Mouse (Mus musculus) megakaryocyte, adult 5-6 weeks (primary cell): ENCODE results near the gene Nt5c. TPM values are rescaled to one million over a fixed set of nuclear protein-coding genes. Genes with fewer than 3 reads are reported as not detected.
"Not testable (repeated sequence)": the region's sequence is repeated elsewhere in the genome, so short reads cannot be mapped to it uniquely, and the experiment has no call there.

Experiments used
- ATAC-seq: 2 replicates; pipeline ENCODE4 v1.8.0; 2016; ENCODE audit warnings: mild to moderate bottlenecking, inconsistent platforms; ENCODE audit not compliant: poor library complexity, severe bottlenecking
- total RNA-seq, 2 experiments: library from RNA; stranded (forward) in 1 of 2; stranded (reverse) in 1 of 2; fragments of 153-499, 151-499 nt in 1 of 2; fragments of 221-1000, 200-1000 nt in 1 of 2; gene quantifications; 2 replicates each; pipeline versions ENCODE4 v1.2.3 to v1.2.4; 2015 to 2017

Gene Nt5c
- 80.9 and 84.8 TPM in 2 replicates for total RNA-seq (2015)
- 104 and 113 TPM in 2 replicates for total RNA-seq (2017)

DNA sequence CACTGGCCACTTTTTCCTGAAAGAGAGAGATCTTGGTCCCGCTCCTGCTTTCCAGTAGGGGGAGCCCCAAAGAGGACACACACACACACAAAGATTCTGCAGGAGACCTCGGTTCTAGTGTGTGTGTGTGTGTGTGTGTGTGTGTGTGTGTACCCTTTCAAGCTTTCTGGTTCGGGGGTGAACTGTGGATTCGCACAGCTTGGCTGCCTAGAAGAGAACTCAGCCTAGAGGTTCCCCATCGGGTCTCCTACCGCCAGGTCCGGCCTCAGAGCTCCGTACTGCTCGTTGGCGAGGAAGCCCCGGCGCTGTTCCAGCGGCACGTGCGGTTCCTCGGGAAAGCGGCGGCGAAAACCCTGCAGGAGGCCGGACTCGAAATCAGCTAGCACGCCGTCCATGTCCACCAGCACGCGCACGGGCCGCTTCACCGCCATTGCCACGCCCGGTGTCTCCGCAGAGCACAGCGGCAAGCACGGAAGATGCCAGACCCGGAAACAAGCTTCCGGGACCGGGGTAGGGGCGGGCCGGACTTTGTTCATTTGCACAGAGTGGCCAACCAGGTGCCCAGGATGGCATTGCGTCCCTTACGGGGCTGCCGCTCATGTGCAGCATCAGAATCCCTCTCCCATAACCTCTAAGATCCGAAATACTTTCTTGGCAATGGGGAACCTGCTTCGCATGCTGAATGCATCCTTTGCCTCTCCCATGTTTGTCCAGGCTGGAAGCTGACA, at the start of gene Nt5c:
Gene Nt5c, minus strand, starts transcription at position 507 of the 728 bp plus-strand sequence.
- ATAC-seq: peak; percentile 98

DNA sequence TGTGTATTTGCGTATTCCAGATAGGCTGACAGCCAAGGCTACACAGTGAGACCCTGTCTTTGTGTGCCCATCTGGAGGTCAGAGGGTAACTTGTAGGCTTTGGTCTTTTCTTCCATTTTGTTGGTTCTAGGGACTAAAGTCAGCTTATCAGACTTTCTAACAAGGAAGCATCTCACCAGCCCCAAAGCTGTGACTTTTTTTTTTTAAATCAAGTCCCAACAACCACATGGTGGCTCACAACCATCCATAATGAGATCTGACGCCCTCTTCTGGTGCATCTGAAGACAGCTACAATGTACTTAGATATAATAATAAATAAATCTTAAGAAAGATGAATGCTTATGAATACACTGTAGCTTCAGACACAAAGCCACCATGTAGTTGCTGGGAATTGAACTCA, 46.4 kb upstream of the Nt5c start:
- ATAC-seq: no peak

DNA sequence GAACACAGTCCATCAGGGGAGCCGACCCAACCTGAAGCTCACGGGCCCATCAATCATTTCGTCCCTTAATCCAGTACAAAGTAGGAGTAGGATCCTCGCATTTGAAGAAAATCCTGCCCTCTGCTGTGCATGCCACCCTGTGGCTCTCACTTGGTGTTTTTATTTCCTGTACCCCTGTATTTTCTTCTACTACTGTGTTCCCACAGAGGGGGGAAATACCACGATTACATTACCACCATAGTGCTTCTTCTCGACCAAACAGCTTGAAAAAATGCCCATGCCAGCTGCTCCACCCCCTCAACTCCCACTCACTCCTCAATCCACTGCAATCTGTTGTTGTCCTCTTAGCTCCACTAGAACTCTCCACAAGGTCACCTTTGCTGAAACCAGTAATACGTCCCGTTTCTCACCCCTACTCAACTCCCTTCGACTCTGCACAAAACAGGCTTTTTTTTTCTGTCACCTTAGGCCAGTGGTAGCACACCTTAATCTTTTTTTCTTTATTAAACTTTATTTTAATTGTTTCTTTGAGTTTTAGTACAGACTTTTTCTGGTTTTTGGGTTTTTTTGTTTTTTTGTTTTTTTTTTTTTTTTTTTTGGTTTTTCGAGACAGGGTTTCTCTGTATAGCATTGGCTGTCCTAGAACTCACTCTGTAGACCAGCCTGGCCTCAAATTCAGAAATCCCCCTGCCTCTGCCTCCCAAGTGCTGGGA, 45.4 kb upstream of the Nt5c start:
- no peak for ATAC-seq

DNA sequence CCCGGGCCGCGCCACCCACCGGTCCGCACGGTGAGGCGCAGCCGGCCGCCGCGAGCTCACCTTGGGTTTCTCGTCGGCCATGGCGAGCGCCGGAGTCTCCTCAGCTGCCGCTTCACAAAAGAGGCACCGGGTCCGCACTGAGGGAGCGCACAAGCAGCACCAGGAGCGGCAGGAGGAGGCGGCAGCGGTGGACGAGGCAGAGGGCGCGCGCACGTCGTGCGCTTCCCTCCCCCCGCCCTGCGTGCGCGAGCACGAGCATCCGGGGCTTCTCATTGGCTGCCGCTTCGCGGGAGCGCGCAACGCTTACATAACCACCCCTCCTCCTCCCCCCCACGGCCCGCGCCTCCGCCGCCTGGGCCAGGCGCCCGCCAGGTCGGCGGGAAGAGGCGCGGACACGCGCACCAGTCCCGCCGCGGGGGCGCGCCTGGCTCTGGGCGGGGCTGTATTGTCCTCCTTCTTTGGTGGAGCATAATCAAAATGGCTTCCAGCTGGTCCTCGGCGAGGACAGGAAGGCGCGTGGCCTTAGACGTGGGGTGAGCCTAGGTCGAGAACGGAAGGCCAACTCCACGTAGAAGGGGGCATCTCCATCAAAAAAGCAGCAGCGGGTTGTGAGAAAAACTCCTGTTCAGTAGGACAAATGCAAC, 44.5 kb upstream of the Nt5c start, which contains the start of gene Sumo2:
Gene Sumo2, minus strand, starts transcription at position 239 of the 644 bp plus-strand sequence.
- ATAC-seq: peak; percentile 98

DNA sequence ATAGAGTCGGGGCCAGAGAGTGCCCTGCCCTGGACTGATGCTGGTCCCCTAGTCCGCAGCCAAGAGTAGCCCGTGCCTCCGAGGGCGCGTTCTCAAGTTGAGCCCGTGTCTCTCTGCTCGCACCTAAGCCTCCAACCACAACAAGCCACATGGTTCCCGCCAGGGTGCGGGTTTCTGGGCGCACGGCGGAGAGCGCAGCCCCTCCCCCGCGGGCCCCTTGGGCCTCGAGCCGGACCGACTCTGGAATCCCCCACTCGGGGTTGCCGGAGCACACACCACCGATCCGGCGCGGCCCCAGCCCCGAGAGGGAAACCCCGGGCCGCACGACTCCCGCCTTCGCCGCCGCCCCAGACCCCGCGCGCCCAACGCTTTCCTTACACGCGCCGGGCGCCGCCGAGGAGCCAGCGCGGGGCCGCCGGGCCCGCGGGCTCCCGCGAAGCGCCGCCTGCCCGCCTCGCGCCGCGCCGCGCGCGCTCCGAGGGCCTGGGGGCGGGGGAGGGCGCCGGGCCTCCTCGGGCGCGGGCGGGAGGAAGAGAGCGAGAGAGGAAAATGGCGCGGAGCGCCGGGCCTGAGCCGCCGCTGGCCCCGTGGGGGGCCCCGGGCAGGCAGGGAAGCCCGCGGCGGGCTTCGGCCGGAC, 43.9 kb upstream of the Nt5c start:
- ATAC-seq: peak; percentile 34

DNA sequence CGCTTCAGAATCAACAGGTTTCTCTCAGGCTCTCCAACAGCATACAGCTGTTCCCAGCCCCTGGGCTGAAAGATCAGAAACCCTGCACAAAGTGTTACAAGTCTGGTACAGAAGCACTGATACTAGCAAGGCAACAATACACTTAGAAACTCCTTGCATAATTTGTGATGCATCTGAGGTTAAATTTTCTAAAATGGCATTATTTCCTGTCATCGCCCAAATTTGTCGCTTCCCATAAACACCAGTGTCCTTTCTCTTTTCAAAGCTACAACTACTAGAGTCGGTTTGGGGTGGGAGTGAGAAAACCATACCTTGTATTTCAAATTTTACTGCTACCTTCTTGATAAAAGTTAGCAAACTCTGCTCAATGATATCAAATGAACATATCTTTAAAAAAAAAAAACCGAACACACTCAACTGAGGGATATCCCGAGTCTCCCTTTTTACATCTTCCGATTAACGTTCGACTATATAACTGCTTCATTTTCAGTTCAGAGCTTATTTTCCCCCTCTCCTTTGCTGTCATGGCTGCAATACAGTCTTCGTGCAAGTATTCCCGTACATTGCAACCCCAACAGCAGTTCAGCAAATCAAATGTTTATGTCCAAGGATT, 43.2 kb upstream of the Nt5c start:
- no peak for ATAC-seq

DNA sequence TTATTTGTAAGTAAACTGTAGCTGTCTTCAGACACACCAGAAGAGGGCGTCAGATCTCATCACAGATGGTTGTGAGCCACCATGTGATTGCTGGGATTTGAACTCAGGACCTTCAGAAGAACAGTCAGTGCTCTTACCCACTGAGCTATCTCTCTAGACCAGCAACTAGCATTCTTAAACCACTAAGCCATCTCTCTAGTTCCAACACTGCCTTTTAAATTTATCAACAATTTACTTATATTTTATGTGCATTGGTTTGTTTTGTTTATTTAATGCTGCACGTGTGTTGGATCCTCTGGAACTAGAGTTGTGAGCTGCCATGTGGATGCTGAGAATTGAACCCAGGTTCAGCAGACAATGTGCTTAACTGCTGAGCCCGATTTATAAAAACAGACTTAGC, 34.8 kb upstream of the Nt5c start:
- not testable (repeated sequence) for ATAC-seq

DNA sequence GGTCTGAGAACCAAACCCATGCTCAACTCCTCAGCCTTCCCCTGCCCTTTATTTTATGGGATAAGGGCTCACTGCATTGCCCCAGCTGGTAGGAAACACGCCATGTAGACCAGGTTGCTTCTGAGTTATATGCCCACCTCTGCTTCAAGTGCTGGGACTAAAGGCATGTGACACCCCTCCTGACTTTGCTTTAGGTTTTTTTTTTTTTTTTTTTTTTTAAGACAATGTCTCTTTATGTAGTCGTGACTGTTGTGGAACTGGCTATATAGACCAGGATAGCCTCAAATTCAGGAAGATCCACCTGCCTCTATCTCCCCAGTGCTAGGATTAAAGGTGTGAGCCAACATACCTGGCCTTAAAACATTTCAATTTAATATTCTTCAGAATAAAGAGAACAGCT, 31.0 kb upstream of the Nt5c start:
- ATAC-seq: no peak

DNA sequence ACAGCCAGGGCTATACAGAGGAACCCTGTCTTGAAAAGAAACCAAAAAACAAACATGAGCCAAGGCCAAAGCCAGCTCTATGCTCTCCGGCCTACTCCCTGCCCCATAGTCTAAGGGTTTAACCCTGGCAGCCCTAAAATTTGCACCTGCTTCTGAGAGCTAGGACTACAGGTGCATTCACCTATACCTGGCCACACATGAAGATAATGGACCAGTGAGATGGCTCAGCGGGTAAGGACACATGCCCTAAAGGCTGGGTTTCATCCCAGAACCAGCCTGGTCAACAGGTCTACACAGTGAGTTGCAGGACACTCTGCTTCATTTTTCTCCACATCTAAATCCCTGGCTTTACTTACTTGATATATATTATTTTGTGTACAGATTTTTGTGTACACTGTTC, 30.6 kb upstream of the Nt5c start:
- no peak for ATAC-seq

DNA sequence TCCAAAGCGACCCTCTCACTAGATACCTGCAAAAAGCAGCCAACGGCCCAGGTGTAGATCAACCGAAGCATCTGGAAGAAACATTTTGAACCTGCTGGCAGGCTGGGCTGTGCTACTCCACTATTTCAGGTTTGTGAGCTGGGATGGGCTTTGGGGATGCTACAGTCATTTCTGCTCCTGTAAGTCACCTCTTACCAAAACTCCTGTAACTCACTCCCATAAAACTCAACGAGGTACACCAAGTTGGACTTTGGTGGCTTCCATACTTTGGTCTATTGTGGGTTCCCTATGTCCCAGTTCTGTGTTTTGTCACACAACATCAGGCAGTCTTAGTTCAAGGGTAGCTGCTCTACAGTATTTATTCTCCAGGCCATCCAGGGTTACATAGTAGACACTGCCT, 29.4 kb upstream of the Nt5c start:
- ATAC-seq: no peak

DNA sequence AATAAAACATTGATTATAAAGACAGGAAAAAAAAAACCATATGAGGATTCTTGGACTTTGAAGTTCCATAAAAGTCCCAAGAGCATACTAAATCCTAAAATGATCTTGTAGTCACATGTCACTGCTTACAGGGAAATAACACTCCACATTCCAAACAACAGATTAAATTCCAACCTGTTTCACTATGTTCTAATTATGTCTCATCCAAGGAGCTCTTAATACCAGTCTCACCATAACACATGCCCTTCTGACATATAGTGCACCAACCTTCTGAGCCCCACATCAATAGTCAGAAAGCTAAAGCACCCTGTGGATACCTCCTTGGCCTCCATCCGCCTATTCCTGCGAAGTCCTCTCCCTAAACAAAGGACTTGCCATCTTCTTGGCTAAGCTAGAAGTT, 28.6 kb upstream of the Nt5c start:
- ATAC-seq: no peak

DNA sequence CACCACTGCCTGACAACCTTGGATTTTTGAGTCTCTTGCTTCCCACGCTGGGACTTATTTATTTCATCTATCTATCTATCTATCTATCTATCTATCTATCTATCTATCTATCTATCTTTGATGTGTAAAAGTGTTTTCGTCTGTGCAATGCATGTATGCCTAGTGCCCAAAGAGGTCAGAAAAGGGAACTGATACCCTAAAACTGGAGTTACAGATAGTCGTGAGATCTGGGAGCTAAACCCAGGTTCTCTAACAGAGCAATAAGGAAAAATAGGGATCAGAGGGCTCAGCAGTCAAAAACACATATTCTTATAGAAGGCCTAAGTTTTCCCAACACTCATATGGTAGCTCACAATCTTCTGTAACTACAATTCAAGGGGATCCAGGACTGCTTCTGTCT, 27.9 kb upstream of the Nt5c start:
- ATAC-seq: no peak

DNA sequence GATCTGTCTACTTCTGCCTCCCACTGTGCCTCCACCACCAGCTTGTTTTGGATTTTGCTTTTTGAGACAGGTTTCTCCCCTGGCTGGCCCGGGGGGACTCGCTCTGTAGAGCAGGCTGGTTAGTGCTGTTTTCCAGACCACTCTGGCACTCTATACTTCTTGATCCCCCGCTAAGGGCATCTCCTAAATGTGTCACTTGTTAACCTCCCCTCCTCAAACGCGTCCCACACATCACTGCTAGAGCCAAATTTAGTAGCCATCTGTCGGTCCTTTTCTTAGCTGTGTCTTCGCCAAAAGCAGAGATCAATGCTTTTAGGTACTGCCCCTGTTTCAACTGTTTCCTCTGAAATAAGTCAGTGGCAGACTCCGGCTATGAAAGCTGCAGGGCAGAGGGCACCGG, 27.0 kb upstream of the Nt5c start:
- no peak for ATAC-seq

DNA sequence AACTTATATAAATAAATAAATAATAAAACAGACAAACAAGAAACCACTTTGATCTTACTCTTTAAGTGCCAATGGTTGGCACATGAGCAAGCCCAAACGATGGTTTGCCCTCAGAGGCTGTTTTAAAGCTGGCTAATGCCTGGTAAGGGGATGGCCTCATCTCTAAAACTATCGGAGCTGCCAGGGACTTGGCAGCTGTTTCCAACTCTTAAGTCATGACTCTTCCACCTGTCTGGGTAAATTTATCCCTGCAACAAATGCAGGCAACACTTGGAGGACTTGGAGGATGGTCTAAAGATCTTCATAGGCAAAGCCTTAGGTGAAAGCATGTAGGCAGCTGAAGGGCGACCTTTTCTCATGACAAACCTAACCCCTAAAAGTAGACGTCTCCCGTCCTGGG, 25.3 kb upstream of the Nt5c start:
- no peak for ATAC-seq

DNA sequence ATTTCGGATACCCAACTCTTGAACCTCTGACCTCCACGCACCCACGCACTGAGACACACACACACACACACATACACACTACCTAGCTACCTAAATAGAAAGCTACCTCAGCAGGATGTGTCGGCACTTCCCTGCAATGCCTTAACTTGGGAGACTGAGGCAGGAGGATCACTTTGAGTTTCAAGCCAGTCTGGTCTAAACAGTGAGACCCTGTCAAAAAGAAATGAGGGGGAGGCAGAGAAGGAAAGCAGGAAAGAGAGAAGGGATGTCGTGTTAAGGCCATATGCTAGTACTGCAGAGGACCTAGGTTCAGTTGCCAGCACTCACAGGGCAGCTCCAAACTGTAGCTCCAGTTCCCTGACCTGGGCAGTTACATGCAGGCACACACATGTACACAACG, 23.4 kb upstream of the Nt5c start:
- ATAC-seq: no peak

DNA sequence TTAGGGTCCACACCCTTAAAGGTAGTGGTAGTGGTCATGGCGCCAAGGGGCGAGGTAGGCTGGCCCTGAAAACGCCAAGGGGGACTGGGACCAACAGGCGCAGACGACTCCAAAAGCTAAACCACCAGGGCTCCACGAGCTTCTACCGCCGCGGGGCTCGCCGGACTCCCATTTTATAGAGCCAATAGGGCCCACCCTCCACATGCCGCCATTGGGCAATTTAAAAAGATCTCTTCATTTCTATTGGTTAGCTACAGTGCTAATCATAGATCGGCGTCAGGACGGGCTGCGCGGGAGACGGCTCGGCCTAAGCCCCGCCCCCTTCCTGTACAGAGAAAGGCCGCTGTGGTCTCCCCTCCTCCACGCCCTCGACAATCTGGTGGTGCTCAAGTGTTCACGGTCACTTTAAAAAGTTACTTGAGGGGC, 22.6 kb upstream of the Nt5c start, which contains the start of gene Jpt1:
Gene Jpt1, minus strand, starts transcription at position 150 of the 426 bp plus-strand sequence.
- ATAC-seq: peak; percentile 83

DNA sequence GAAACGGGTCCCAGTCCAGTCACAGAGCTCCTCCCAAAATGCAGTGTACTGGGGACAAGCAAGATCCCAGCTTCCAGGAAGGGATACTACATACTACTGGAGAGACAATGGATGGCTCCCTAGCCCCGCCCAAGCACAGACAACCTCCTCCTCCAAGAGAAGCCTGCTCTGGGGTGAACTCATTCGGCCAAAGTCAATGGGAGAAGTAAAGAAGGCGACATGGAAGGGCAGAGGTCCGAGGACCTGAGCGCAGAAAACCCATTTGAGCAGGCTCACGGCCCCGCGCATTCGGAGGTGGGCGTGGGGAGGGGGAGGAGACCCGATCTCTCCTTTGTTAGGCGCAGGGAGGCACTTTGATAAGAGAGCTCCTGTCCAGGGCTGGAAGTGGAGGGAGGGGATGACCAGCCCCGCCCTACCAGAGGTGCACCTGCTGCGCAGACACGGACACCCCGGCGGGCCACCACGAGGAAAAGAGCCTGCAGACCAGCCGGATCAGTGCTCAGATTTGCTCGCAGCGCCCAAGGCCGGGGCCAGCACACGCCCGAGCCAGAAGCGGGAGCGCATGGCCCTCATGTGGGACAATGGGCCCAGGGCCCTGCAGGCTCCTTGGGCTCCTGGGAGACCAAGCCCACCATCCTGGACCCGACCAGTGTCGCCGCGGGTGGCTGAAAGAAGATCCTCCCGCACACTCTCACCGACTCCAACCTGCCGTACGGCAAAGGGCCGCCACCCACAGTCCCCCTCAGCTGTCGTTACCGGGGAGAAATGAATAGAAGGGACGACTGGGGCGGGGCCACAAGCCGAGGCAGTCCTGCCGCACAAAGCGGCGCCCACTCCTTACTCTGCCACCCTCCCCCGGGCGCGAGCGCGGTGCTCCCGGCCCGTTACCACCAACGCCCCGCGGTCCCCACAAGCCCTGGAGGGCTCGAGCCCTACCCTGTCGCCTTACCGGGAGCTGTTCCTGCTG, 21.9 kb upstream of the Nt5c start:
- peak; percentile 13 for ATAC-seq

DNA sequence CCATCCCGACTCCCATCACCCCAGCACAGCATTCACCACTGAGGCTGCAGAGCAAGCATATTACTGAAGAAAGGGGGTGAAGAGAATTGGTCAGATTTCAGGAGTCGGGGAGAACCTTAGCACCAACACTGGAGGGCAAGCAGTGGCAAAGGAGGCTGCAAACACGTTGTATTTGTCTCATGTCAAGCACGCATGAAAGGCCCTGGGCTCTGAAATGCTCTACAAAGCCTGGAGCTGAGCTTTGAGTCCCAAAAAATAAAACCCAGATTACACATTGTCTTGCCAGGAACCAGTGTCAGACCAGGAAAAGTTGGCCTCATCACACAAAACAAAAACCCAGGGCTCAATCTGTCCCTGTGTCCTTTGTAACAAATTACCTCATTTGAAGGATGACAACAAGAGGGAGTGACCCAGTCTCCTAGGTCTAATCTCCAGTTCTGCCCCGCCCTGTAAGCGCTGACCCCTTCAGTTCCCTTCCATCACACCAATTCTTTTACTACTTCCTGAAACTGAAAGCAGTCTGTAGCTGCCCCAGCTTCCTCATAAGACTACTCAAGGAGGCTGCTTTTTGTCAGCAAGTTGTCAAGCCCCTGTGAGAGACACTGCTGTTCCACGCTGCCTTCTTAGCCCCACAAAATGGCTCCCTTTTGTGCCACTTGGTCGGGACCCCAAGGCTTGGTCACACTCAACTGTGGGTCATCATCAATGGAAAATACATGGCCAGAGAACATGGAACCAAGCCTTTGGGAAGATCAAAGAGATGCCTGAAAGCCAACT, 20.9 kb upstream of the Nt5c start:
- peak; percentile 59 for ATAC-seq

DNA sequence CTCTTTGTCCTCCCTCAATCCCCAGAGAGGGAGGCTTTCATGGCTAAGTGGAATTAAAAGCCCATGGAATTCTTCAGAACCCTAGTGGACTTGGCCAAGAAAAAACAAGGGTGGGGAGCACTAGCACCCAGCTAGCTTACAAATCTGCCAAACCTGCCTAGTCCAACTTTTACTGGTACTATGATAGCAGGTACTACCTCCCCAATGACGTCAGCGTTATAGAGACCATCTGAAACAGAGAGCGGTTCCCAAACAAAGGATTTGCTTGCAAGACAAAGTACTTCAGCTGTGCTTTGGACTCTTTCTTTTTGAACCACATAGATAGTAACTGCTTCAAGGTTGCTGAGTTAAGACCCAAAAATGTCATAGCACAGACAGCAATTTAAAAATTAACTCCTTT, 20.3 kb upstream of the Nt5c start:
- no peak for ATAC-seq
